Mouse (Mus musculus): ENCODE results near the gene Pak2.
"Not testable (repeated sequence)": the region's sequence is repeated elsewhere in the genome, so short reads cannot be mapped to it uniquely, and the experiment has no call there.

DNA sequence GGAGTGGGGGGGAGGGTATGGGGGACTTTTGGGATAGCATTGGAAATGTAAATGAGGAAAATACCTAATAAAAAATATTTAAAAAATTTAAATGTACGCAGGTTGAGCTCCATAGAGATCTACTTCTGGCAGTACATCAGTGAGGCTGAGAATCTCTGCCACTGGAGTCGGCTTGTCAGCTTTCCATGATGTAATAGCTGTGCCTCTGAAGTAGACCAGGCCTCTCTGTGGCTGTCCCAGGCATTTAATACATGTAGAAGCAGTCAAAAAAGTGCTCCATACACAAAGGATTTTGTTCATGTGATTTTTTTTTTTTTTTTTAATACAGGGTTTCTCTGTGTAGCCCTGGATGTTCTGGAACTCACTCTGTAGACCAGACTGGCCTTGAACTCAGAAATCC is 18.6 kb upstream of the Pak2 start:
- not testable (repeated sequence) for TF ChIP-seq MYOG (IDR thresholded peaks at IDR 0.05; ENCODE audit: control insufficient read depth in 1 of 3, insufficient read depth in 1 of 3, insufficient read length in 2 of 3, low read depth in 2 of 3); TCF12 (IDR thresholded peaks at IDR 0.05; ENCODE audit: insufficient read depth, poor library complexity, severe bottlenecking); USF1 (IDR thresholded peaks at IDR 0.05; ENCODE audit: low read depth); MAX (IDR thresholded peaks at IDR 0.05; ENCODE audit: low read depth); POLR2AphosphoS2 (IDR thresholded peaks at IDR 0.05; ENCODE audit: insufficient read length, low read depth); POLR2A (IDR thresholded peaks at IDR 0.05; ENCODE audit: insufficient read length, low read depth); E2F4 (IDR thresholded peaks at IDR 0.05; ENCODE audit: insufficient read depth); MYOD1 (IDR thresholded peaks at IDR 0.05; ENCODE audit: control insufficient read depth in 1 of 3, insufficient read length in 2 of 3, low read depth in 2 of 3); TCF3 (IDR thresholded peaks at IDR 0.05; ENCODE audit: insufficient read length, low read depth); SRF (IDR thresholded peaks at IDR 0.05; ENCODE audit: control insufficient read depth, insufficient read length, low read depth)

Measured in myocyte (in vitro differentiated cells).